Mouse (Mus musculus) forebrain, embryonic 13.5 days (tissue): ENCODE data around the gene Eif1ax. TPM values are rescaled to one million over a fixed set of nuclear protein-coding genes. Genes with fewer than 3 reads are reported as not detected.
"Not testable (repeated sequence)": the region's sequence is repeated elsewhere in the genome, so short reads cannot be mapped to it uniquely, and the experiment has no call there.

ENCODE experiments used
- ATAC-seq: fragments of 200-750 bp; cut with Nextera tagmentation; 2 replicates; pipeline ENCODE4 v1.8.0; 2017
- H3K27ac ChIP-seq: fragments of 300-500 bp; sonication (generic); 2 replicates; pipeline ENCODE4 v1.5.1; 2015; ENCODE audit warnings: inconsistent platforms, mild to moderate bottlenecking, moderate library complexity
- H3K27me3 ChIP-seq: fragments of 300-500 bp; sonication (generic); 2 replicates; pipeline ENCODE4 v1.6.1; 2015; ENCODE audit warnings: mild to moderate bottlenecking, inconsistent platforms
- H3K36me3 ChIP-seq: fragments of 300-500 bp; sonication (generic); 2 replicates; pipeline ENCODE4 v1.6.1; 2015; ENCODE audit warnings: mild to moderate bottlenecking, inconsistent platforms; ENCODE audit not compliant: poor library complexity, severe bottlenecking
- H3K4me1 ChIP-seq: fragments of 300-500 bp; sonication (generic); 2 replicates; pipeline ENCODE4 v1.6.1; 2015; ENCODE audit warnings: inconsistent platforms
- H3K4me2 ChIP-seq: fragments of 300-500 bp; sonication (generic); 2 replicates; pipeline ENCODE4 v1.6.1; 2015; ENCODE audit warnings: inconsistent platforms, mild to moderate bottlenecking, moderate library complexity
- H3K4me3 ChIP-seq: fragments of 300-500 bp; sonication (generic); 2 replicates; pipeline ENCODE4 v1.5.1; 2015; ENCODE audit warnings: mild to moderate bottlenecking, inconsistent platforms
- H3K9ac ChIP-seq: fragments of 300-500 bp; sonication (generic); 2 replicates; pipeline ENCODE4 v1.6.1; 2015; ENCODE audit warnings: mild to moderate bottlenecking, inconsistent platforms
- H3K9me3 ChIP-seq: fragments of 300-500 bp; sonication (generic); replicated peaks from 2 replicates; pipeline ENCODE4 v1.6.1; 2016; ENCODE audit warnings: inconsistent platforms
- WGBS: fragments of 180-500 bp; shearing (Covaris S2); methylation state at CpG from one replicate; pipeline ENCODE4 v1.1.7; 2015; 5-methylcytosine and 5-hydroxymethylcytosine counted together
- polyA plus RNA-seq: library from polyadenylated mRNA; unstranded; fragments of >200 nt; fragmentation: Nextera tagmentation; extraction: Ambion mirVana; gene quantifications from 2 replicates; pipeline ENCODE4 v1.2.1, GENCODE M21; 2015

Eif1ax gene
- 163 and 179 TPM in 2 replicates for polyA plus RNA-seq

- peak; percentile 99 for ATAC-seq
- 16% methylated on average over 40 of the region's 76 CpGs for WGBS
Observed at GRCm38 (mm10) chrX:159371831-159372752, at the start of gene Eif1ax. TSS of gene Eif1ax (plus strand) at chrX:159372178.

GRCm38 (mm10) chrX:159364506-159364905 lies 7.5 kb upstream of the Eif1ax start:
- H3K4me2 ChIP-seq: no peak overlapping the region
- no peaks in the 10 kb centered on the region for H3K4me1 ChIP-seq
- no peak for ATAC-seq
- WGBS: 97% methylated on average over 3 of the region's 3 CpGs
- no peaks in the 10 kb centered on the region for H3K9me3 ChIP-seq
- peaks cover 10% of the 10 kb centered on the region for H3K36me3 ChIP-seq
- no peak overlapping the region for H3K4me3 ChIP-seq
- H3K27me3 ChIP-seq: no peaks in the 10 kb centered on the region
- no peak overlapping the region for H3K9ac ChIP-seq
- H3K27ac ChIP-seq: no peak overlapping the region

More at GRCm38 (mm10) chrX:159371831-159372752, at the start of gene Eif1ax:
- Histone ChIP-seq H3K4me3 (peak within 1 kb of the TSS; percentile 65), H3K27me3 (no peaks in the 10 kb centered on the region), H3K36me3 (peaks cover 7% of the 10 kb centered on the region; the same call in 1 of the 2 replicates), H3K4me2 (peak within 1 kb of the TSS; percentile 58), H3K9me3 (no peaks in the 10 kb centered on the region), H3K27ac (peak within 1 kb of the TSS; percentile 70), H3K4me1 (0 out of 2 replicates have a peak, but pooled peaks cover 7% of the 10 kb centered on the region), H3K9ac (peak within 1 kb of the TSS; percentile 71)

- H3K9me3 ChIP-seq: no peaks in the 10 kb centered on the region
- no peak overlapping the region for H3K27ac ChIP-seq
- peaks cover 7% of the 10 kb centered on the region; the same call in 1 of the 2 replicates for H3K36me3 ChIP-seq
- 0 out of 2 replicates have a peak, but pooled peaks cover 7% of the 10 kb centered on the region for H3K4me1 ChIP-seq
- peak overlapping the region; percentile 65 for H3K4me3 ChIP-seq
- WGBS: 19% methylated on average over 9 of the region's 9 CpGs
- 0 out of 2 replicates have a peak, but pooled peaks have one; percentile 0 for ATAC-seq
- peak overlapping the region; percentile 71 for H3K9ac ChIP-seq
- no peaks in the 10 kb centered on the region for H3K27me3 ChIP-seq
- H3K4me2 ChIP-seq: peak overlapping the region; percentile 58
Observed at GRCm38 (mm10) chrX:159372753-159373144, 771 bp downstream of the Eif1ax start.

GRCm38 (mm10) chrX:159387105-159387504 lies 15.1 kb downstream of the Eif1ax start:
- H3K27me3 ChIP-seq: no peaks in the 10 kb centered on the region
- no peak overlapping the region for H3K9ac ChIP-seq
- peaks cover 17% of the 10 kb centered on the region; the same call in 1 of the 2 replicates for H3K36me3 ChIP-seq
- no peak overlapping the region for H3K4me3 ChIP-seq
- H3K4me2 ChIP-seq: no peak overlapping the region
- H3K9me3 ChIP-seq: no peaks in the 10 kb centered on the region
- WGBS: 75% methylated on average over 9 of the region's 9 CpGs
- H3K27ac ChIP-seq: no peak overlapping the region
- ATAC-seq: no peak
- H3K4me1 ChIP-seq: no peaks in the 10 kb centered on the region

- H3K4me1 ChIP-seq: no peaks in the 10 kb centered on the region
- ATAC-seq: no peak
- H3K9me3 ChIP-seq: no peaks in the 10 kb centered on the region
- no peak overlapping the region for H3K9ac ChIP-seq
- H3K27ac ChIP-seq: no peak overlapping the region
- H3K4me3 ChIP-seq: no peak overlapping the region
- peaks cover 14% of the 10 kb centered on the region; the same call in 1 of the 2 replicates for H3K36me3 ChIP-seq
- H3K4me2 ChIP-seq: no peak overlapping the region
- H3K27me3 ChIP-seq: no peaks in the 10 kb centered on the region
Observed at GRCm38 (mm10) chrX:159388953-159389352, 17.0 kb downstream of the Eif1ax start.

GRCm38 (mm10) chrX:159390347-159390962 lies 18.5 kb downstream of the Eif1ax start:
- Histone ChIP-seq H3K4me3 (no peak overlapping the region), H3K4me1 (no peaks in the 10 kb centered on the region), H3K27ac (no peak overlapping the region), H3K9me3 (no peaks in the 10 kb centered on the region), H3K4me2 (no peak overlapping the region), H3K9ac (no peak overlapping the region), H3K27me3 (no peaks in the 10 kb centered on the region), H3K36me3 (0 out of 2 replicates have a peak, but pooled peaks cover 7% of the 10 kb centered on the region)
- no peak for ATAC-seq
- 89% methylated on average over 6 of the region's 6 CpGs for WGBS

GRCm38 (mm10) chrX:159391239-159391638 lies 19.3 kb downstream of the Eif1ax start:
- no peak for ATAC-seq
- Histone ChIP-seq H3K27ac (no peak overlapping the region), H3K4me3 (no peak overlapping the region), H3K9me3 (no peaks in the 10 kb centered on the region), H3K36me3 (no peaks in the 10 kb centered on the region), H3K4me1 (no peaks in the 10 kb centered on the region), H3K9ac (no peak overlapping the region), H3K27me3 (no peaks in the 10 kb centered on the region), H3K4me2 (no peak overlapping the region)
- 79% methylated on average over 3 of the region's 3 CpGs for WGBS

- H3K4me2 ChIP-seq: no peak overlapping the region
- H3K9ac ChIP-seq: no peak overlapping the region
- ATAC-seq: peak; percentile 48; the same call in 1 of the 2 replicates
- H3K4me1 ChIP-seq: no peaks in the 10 kb centered on the region
- no peaks in the 10 kb centered on the region for H3K36me3 ChIP-seq
- H3K27ac ChIP-seq: no peak overlapping the region
- no peaks in the 10 kb centered on the region for H3K27me3 ChIP-seq
- H3K9me3 ChIP-seq: no peaks in the 10 kb centered on the region
- 30% methylated on average over 4 of the region's 4 CpGs for WGBS
- H3K4me3 ChIP-seq: no peak overlapping the region
Observed at GRCm38 (mm10) chrX:159409253-159409652, 37.3 kb downstream of the Eif1ax start.

- Histone ChIP-seq H3K36me3 (no peaks in the 10 kb centered on the region), H3K4me2 (peak within 1 kb of the TSS; percentile 72), H3K4me3 (peak within 1 kb of the TSS; percentile 58), H3K27ac (no peak within 1 kb of the TSS), H3K9ac (peak within 1 kb of the TSS; percentile 67), H3K9me3 (no peaks in the 10 kb centered on the region), H3K4me1 (no peaks in the 10 kb centered on the region), H3K27me3 (0 out of 2 replicates have a peak, but pooled peaks cover 7% of the 10 kb centered on the region)
- WGBS: 24% methylated on average over 36 of the region's 83 CpGs
- peak; percentile 93 for ATAC-seq
Observed at GRCm38 (mm10) chrX:159414130-159414828, 42.3 kb downstream of the Eif1ax start, which contains the start of gene Map7d2. TSS of gene Map7d2 (plus strand) at chrX:159414572.

GRCm38 (mm10) chrX:159414829-159415673 lies 43.1 kb downstream of the Eif1ax start:
- H3K9me3 ChIP-seq: no peaks in the 10 kb centered on the region
- no peaks in the 10 kb centered on the region for H3K36me3 ChIP-seq
- no peaks in the 10 kb centered on the region for H3K4me1 ChIP-seq
- peak; percentile 73 for ATAC-seq
- peak overlapping the region; percentile 67 for H3K9ac ChIP-seq
- peak overlapping the region; percentile 72 for H3K4me2 ChIP-seq
- 0 out of 2 replicates have a peak, but pooled peaks cover 7% of the 10 kb centered on the region for H3K27me3 ChIP-seq
- peak overlapping the region; percentile 58 for H3K4me3 ChIP-seq
- H3K27ac ChIP-seq: no peak overlapping the region
- 20% methylated on average over 38 of the region's 65 CpGs for WGBS

- not testable (repeated sequence) for H3K4me3 ChIP-seq, H3K4me1 ChIP-seq, H3K27me3 ChIP-seq, H3K4me2 ChIP-seq, H3K27ac ChIP-seq, H3K36me3 ChIP-seq, ATAC-seq, H3K9me3 ChIP-seq, H3K9ac ChIP-seq
- WGBS: 94% methylated on average over 3 of the region's 3 CpGs
Observed at GRCm38 (mm10) chrX:159430507-159430906, 58.5 kb downstream of the Eif1ax start.
